Comparison of ENCODE assay signal across 8 mouse cellular contexts in the genomic region with DNA sequence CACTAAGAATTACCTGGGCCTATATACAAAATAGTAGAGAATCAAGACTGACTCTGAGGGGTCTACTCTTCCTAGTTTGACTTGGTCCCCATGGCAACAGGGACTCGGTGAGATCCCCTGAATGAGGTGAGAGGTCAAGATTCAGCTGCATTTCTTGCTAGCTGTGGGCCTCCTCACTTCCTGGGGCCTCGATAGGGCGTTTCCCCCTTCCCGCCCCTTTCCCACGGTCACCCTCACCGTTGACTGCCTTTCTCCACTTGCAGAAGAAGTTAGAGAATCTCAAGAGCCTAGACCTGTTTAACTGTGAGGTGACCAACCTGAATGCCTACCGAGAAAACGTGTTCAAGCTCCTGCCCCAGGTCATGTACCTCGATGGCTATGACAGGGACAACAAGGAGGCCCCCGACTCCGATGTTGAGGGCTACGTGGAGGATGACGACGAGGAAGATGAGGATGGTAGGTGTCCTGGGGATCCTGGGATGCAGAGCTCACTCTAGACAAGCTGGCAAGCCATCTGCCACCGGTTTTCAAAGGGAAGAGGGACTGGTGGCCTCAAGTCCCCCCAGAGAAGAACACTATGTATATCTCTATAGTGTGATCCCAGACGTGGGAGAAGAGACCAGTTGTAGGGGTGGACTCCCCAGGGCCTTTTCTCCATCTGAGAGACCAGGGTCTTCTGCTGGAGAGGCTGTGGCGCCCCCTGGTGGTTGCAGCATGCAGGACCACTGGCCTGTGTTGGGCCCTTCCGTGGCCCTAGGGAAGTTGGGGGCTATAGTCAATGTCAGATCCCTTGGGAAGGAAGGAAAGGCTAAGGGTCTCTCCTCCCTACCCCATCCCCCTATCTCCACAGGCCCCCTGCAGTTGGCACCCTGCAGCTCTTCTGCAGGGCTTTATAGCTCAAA. TPM values are rescaled to one million over a fixed set of nuclear protein-coding genes. Genes with fewer than 3 reads are reported as not detected.
DNase-seq lines count a peak whose midpoint lies in the region; ATAC-seq and TF ChIP-seq lines count a peak whose summit lies in the region.

No protein-coding gene starts in this region.

- no peak for ATAC-seq in forebrain, embryonic 11.5 days (replicated peaks; ENCODE audit: low FRiP score)
- ATAC-seq in forebrain, embryonic 15.5 days (replicated peaks), result no peak
- ATAC-seq in heart, embryonic 16.5 days (replicated peaks; ENCODE audit: extremely low read depth, insufficient read depth, low FRiP score), result 0 out of 2 replicates have a peak, but pooled peaks have one; percentile 26

- peak; percentile 82 for DNase-seq in forebrain, embryonic 11.5 days (ENCODE audit: low spot score)
- DNase-seq in CH12.LX (ENCODE audit: extremely low read depth), result no peak
- peak; percentile 77 for DNase-seq in cerebellum, adult 9-10 months
- peak; percentile 56 to 57 for DNase-seq in layer of hippocampus, postnatal 36 days

- dilution Hi-C loops in CH12.LX (cut with MboI; ENCODE audit: extremely low pct_ligation_motif_present, extremely low pct_unique_long_range_greater_than_20kb, low sequenced_read_pairs), result no loop called here

- no peaks in the 10 kb centered on the region for H3K9me3 ChIP-seq in forebrain, embryonic 11.5 days (ENCODE audit: control insufficient read depth, low read length)
- H3K9me3 ChIP-seq in forebrain, embryonic 15.5 days, result no peaks in the 10 kb centered on the region
- no peaks in the 10 kb centered on the region for H3K9me3 ChIP-seq in CH12.LX (replicated peaks; ENCODE audit: low read length)
- H3K9me3 ChIP-seq in heart, embryonic 16.5 days (replicated peaks; ENCODE audit: control insufficient read depth, low read length), result no peaks in the 10 kb centered on the region
- no peaks in the 10 kb centered on the region for H3K9me3 ChIP-seq in megakaryocyte, embryonic 14.5 days

- in situ Hi-C loops in CH12.LX (cut with MboI; ENCODE audit: low pct_ligation_motif_present, low pct_unique_long_range_greater_than_20kb, low sequenced_read_pairs), result no loop called here

- H3K27me3 ChIP-seq in forebrain, embryonic 11.5 days (ENCODE audit: control insufficient read depth, insufficient read depth, low read length), result no peaks in the 10 kb centered on the region
- no peaks in the 10 kb centered on the region for H3K27me3 ChIP-seq in forebrain, embryonic 15.5 days
- H3K27me3 ChIP-seq in CH12.LX (replicated peaks), result no peaks in the 10 kb centered on the region
- no peaks in the 10 kb centered on the region for H3K27me3 ChIP-seq in heart, embryonic 16.5 days (ENCODE audit: control insufficient read depth, insufficient read depth, low read length)
- H3K27me3 ChIP-seq in megakaryocyte, embryonic 14.5 days (replicated peaks), result no peaks in the 10 kb centered on the region
- H3K27me3 ChIP-seq in testis, adult 2 months (ENCODE audit: control insufficient read depth, insufficient read depth, low read length), result no peaks in the 10 kb centered on the region

- TF ChIP-seq EP300 in CH12.LX (IDR thresholded peaks at IDR 0.05; ENCODE audit: low read length), result no peak

- H3K4me3 ChIP-seq in forebrain, embryonic 11.5 days (ENCODE audit: low read depth, low read length), result no peak overlapping the region
- no peak overlapping the region for H3K4me3 ChIP-seq in forebrain, embryonic 15.5 days
- H3K4me3 ChIP-seq in CH12.LX (replicated peaks in 1 of 3; ENCODE audit: low read depth in 2 of 3, low read length in 2 of 3, poor library complexity in 1 of 3), result peak overlapping the region; percentile 5 to 53 (median 29)
- no peak overlapping the region for H3K4me3 ChIP-seq in heart, embryonic 16.5 days (ENCODE audit: low read length)
- peak overlapping the region; percentile 29 for H3K4me3 ChIP-seq in megakaryocyte, embryonic 14.5 days (replicated peaks)
- H3K4me3 ChIP-seq in testis, adult 2 months (ENCODE audit: control insufficient read depth, low read depth, low read length), result no peak overlapping the region

- H3K79me2 ChIP-seq in CH12.LX (replicated peaks; ENCODE audit: control insufficient read depth, extremely low read depth, insufficient read depth, poor library complexity, severe bottlenecking), result peaks cover 65% of the 10 kb centered on the region

- no peak overlapping the region for H3K4me2 ChIP-seq in forebrain, embryonic 11.5 days (ENCODE audit: low read depth, low read length, severe bottlenecking)
- H3K4me2 ChIP-seq in forebrain, embryonic 15.5 days (replicated peaks), result no peak overlapping the region
- peak overlapping the region; percentile 90 for H3K4me2 ChIP-seq in CH12.LX (ENCODE audit: insufficient read depth, low read depth, poor library complexity, severe bottlenecking)
- 0 out of 2 replicates have a peak overlapping the region, but pooled peaks have one; percentile 3 for H3K4me2 ChIP-seq in heart, embryonic 16.5 days (ENCODE audit: low read depth, low read length)

- peak; percentile 53 to 86; a peak in 3 of 4 replicates for TF ChIP-seq CTCF in CH12.LX (conservative IDR thresholded peaks at IDR 0.05 in 1 of 2, IDR thresholded peaks at IDR 0.05 in 1 of 2; ENCODE audit: low read depth in 2 of 2, low read length in 2 of 2)
- TF ChIP-seq CTCF in testis, adult 2 months (IDR thresholded peaks at IDR 0.05; ENCODE audit: control insufficient read depth, insufficient read depth, insufficient replicate concordance, low read depth, low read length), result peak; percentile 85

- 70% methylated on average over 18 of the region's 18 CpGs for WGBS in forebrain, embryonic 11.5 days
- WGBS in forebrain, embryonic 15.5 days, result 72% methylated on average over 18 of the region's 18 CpGs
- 49% methylated on average over 18 of the region's 18 CpGs for WGBS in heart, embryonic 16.5 days

- TF ChIP-seq POLR2A in CH12.LX (IDR thresholded peaks at IDR 0.05; ENCODE audit: low read depth, low read length), result no peak; the same call in 1 of the 2 replicates
- no peak for TF ChIP-seq POLR2A in testis, adult 2 months (IDR thresholded peaks at IDR 0.05; ENCODE audit: control insufficient read depth, low read depth, low read length)

- TF ChIP-seq RAD21 in CH12.LX (IDR thresholded peaks at IDR 0.05; ENCODE audit: low read depth, low read length), result peak; percentile 82

- H3K36me3 ChIP-seq in forebrain, embryonic 11.5 days (ENCODE audit: control insufficient read depth, insufficient read depth, low read length), result peaks cover 6% of the 10 kb centered on the region; the same call in 1 of the 2 replicates
- peaks cover 51% of the 10 kb centered on the region for H3K36me3 ChIP-seq in forebrain, embryonic 15.5 days
- peaks cover 48 to 74% of the 10 kb centered on the region in 2 experiments for H3K36me3 ChIP-seq in CH12.LX (replicated peaks in 1 of 2; ENCODE audit: control insufficient read depth in 1 of 2, insufficient read depth in 1 of 2, low read length in 1 of 2)
- H3K36me3 ChIP-seq in heart, embryonic 16.5 days (ENCODE audit: control insufficient read depth, insufficient read depth), result peaks cover 49% of the 10 kb centered on the region
- peaks cover 96% of the 10 kb centered on the region for H3K36me3 ChIP-seq in megakaryocyte, embryonic 14.5 days (replicated peaks; ENCODE audit: low read length)
- no peaks in the 10 kb centered on the region for H3K36me3 ChIP-seq in testis, adult 2 months (ENCODE audit: control insufficient read depth, insufficient read depth, low read length)

- H3K4me1 ChIP-seq in forebrain, embryonic 11.5 days (replicated peaks; ENCODE audit: control insufficient read depth, insufficient read depth, low read length), result 0 out of 2 replicates have a peak, but pooled peaks cover 2% of the 10 kb centered on the region
- H3K4me1 ChIP-seq in forebrain, embryonic 15.5 days, result peaks cover 20% of the 10 kb centered on the region
- H3K4me1 ChIP-seq in CH12.LX (ENCODE audit: control insufficient read depth in 1 of 2, insufficient read depth in 2 of 2), result peaks cover 40 to 95% of the 10 kb centered on the region in 2 experiments
- peaks cover 55% of the 10 kb centered on the region for H3K4me1 ChIP-seq in heart, embryonic 16.5 days (ENCODE audit: control insufficient read depth, insufficient read depth, low read length)
- H3K4me1 ChIP-seq in megakaryocyte, embryonic 14.5 days, result peaks cover 62% of the 10 kb centered on the region
- no peaks in the 10 kb centered on the region for H3K4me1 ChIP-seq in testis, adult 2 months (ENCODE audit: control insufficient read depth, insufficient read depth, low read length)

- no peak overlapping the region for H3K9ac ChIP-seq in forebrain, embryonic 11.5 days (ENCODE audit: low read length)
- H3K9ac ChIP-seq in forebrain, embryonic 15.5 days (replicated peaks), result no peak overlapping the region
- peak overlapping the region; percentile 69 for H3K9ac ChIP-seq in CH12.LX (ENCODE audit: insufficient read depth, low read depth)
- H3K9ac ChIP-seq in heart, embryonic 16.5 days (ENCODE audit: low read length), result no peak overlapping the region

- no peak overlapping the region for H3K27ac ChIP-seq in forebrain, embryonic 11.5 days (ENCODE audit: low read depth, low read length)
- H3K27ac ChIP-seq in forebrain, embryonic 15.5 days (replicated peaks), result no peak overlapping the region
- H3K27ac ChIP-seq in CH12.LX (ENCODE audit: insufficient read depth, low read depth), result peak overlapping the region; percentile 100
- peak overlapping the region; percentile 53 for H3K27ac ChIP-seq in heart, embryonic 16.5 days (ENCODE audit: low read length)
- H3K27ac ChIP-seq in testis, adult 2 months (ENCODE audit: control insufficient read depth, insufficient read depth, low read depth, low read length), result no peak overlapping the region

TF ChIP-seq in CH12.LX, 34 proteins besides CTCF, POLR2A, EP300 and RAD21 (continues in another document):
- peak; percentile 34; the same call in 1 of the 2 replicates for TF ChIP-seq ELF1 (IDR thresholded peaks at IDR 0.05; ENCODE audit: low read depth, low read length)
- peak; percentile 68; the same call in 1 of the 2 replicates for TF ChIP-seq SIN3A (IDR thresholded peaks at IDR 0.05; ENCODE audit: low read length)
- TF ChIP-seq TBP (conservative IDR thresholded peaks at IDR 0.05; ENCODE audit: low read depth, low read length), result no peak
- TF ChIP-seq MXI1 (IDR thresholded peaks at IDR 0.05; ENCODE audit: low read depth, low read length), result no peak; the same call in 1 of the 2 replicates
- no peak for TF ChIP-seq RCOR1 (conservative IDR thresholded peaks at IDR 0.05; ENCODE audit: low read depth, low read length)
- TF ChIP-seq IRF4 (IDR thresholded peaks at IDR 0.05; ENCODE audit: low read depth, low read length), result 0 out of 2 replicates have a peak, but pooled peaks have one; percentile 38

RNA-seq across cellular contexts. Expression of gene Anp32a, which starts 32.4 kb away (rescaled TPM):
- 145 and 184 TPM in 2 replicates for polyA plus RNA-seq in forebrain, embryonic 11.5 days (2014; fragmentation: Nextera tagmentation; extraction: Ambion mirVana)
- 168 and 174 TPM in 2 replicates for polyA plus RNA-seq in forebrain, embryonic 15.5 days (2015; fragmentation: Nextera tagmentation; extraction: Ambion mirVana)
- 585 and 608 TPM in 2 replicates for total RNA-seq in CH12.LX (2012; rRNA removed)
- 809 and 869 TPM in 2 replicates for total RNA-seq in CH12.LX (2014; rRNA removed)
- 1,207 and 1,391 TPM in 2 replicates for polyA plus RNA-seq in CH12.LX (2012; ENCODE audit: insufficient read length, low read depth)
- polyA plus RNA-seq in heart, embryonic 16.5 days (2015; fragmentation: Nextera tagmentation; extraction: Ambion mirVana), result 141 and 176 TPM in 2 replicates
- total RNA-seq in layer of hippocampus, postnatal 36 days (2021), result 100 to 1,000 TPM; 334 to 351 TPM
- polyA plus RNA-seq in megakaryocyte, embryonic 14.5 days (2012; ENCODE audit: insufficient read depth, low replicate concordance), result 15.3 and 263 TPM in 2 replicates
- 5.6 and 7.2 TPM in 2 replicates for polyA plus RNA-seq in testis, adult 2 months (2012; rRNA removed)

Comparison
In these comparisons a context has a peak if more than half of its experiments do, and no peak if none do; other contexts are left out.
1. H3K27ac ChIP-seq: peak in CH12.LX (single experiment) and heart, embryonic 16.5 days (single experiment); none in forebrain, embryonic 11.5 days (single experiment), forebrain, embryonic 15.5 days (single experiment) and testis, adult 2 months (single experiment).
2. H3K4me2 ChIP-seq: peak in CH12.LX (single experiment) and heart, embryonic 16.5 days (single experiment); none in forebrain, embryonic 11.5 days (single experiment) and forebrain, embryonic 15.5 days (single experiment).
3. H3K4me3 ChIP-seq: peak in CH12.LX (3 of 3) and megakaryocyte, embryonic 14.5 days (single experiment); none in forebrain, embryonic 11.5 days (single experiment), forebrain, embryonic 15.5 days (single experiment), heart, embryonic 16.5 days (single experiment) and testis, adult 2 months (single experiment).